Comparison of ENCODE assay signal across 13 mouse cellular contexts in genomic region chr7:124319451-124319850, GRCm38 (mm10).
A peak's percentile ranks its signal among the peaks of the same experiment; 100 is the strongest.
DNase-seq lines count a peak whose midpoint lies in the region; ATAC-seq lines count a peak whose summit lies in the region.
"Had no signal": no experiment of that assay in that cellular context is flagged by ENCODE, and none has a peak within 500 bp of the region (broad histone marks: within the 10 kb centered on the region; RNA-seq: fewer than 3 reads in every experiment).

No protein-coding gene starts in this region.

- H3K27me3 ChIP-seq in forebrain, embryonic 14.5 days (replicated peaks; ENCODE audit: control insufficient read depth, insufficient read depth, low read length): no peaks in the 10 kb centered on the region
- H3K27me3 ChIP-seq in forebrain, embryonic 12.5 days: no peaks in the 10 kb centered on the region
- H3K27me3 ChIP-seq in heart, embryonic 12.5 days (replicated peaks): no peaks in the 10 kb centered on the region
- H3K27me3 ChIP-seq: liver, embryonic 13.5 days; megakaryocyte, embryonic 14.5 days; neural tube, embryonic 15.5 days had no signal

- WGBS in forebrain, embryonic 14.5 days: 77% methylated on average over 4 of the region's 4 CpGs
- 89% methylated on average over 4 of the region's 4 CpGs for WGBS in forebrain, embryonic 12.5 days
- 86% methylated on average over 4 of the region's 4 CpGs for WGBS in heart, embryonic 12.5 days

- no peak overlapping the region for H3K4me3 ChIP-seq in forebrain, embryonic 14.5 days (ENCODE audit: low read depth, low read length)
- H3K4me3 ChIP-seq in forebrain, embryonic 12.5 days (replicated peaks): no peak overlapping the region
- H3K4me3 ChIP-seq in heart, embryonic 12.5 days: no peak overlapping the region
- H3K4me3 ChIP-seq: liver, embryonic 13.5 days; megakaryocyte, embryonic 14.5 days; neural tube, embryonic 15.5 days had no signal

- no peaks in the 10 kb centered on the region for H3K4me1 ChIP-seq in forebrain, embryonic 14.5 days (ENCODE audit: control insufficient read depth, insufficient read depth, low read length)
- H3K4me1 ChIP-seq in forebrain, embryonic 12.5 days: no peaks in the 10 kb centered on the region
- H3K4me1 ChIP-seq in heart, embryonic 12.5 days (replicated peaks): no peaks in the 10 kb centered on the region
- H3K4me1 ChIP-seq: liver, embryonic 13.5 days; megakaryocyte, embryonic 14.5 days; neural tube, embryonic 15.5 days had no signal

- intact Hi-C loops in left cerebral cortex, postnatal 36 days (cut with DNase I): no loop called here

- H3K27ac ChIP-seq in forebrain, embryonic 14.5 days (ENCODE audit: low read depth, low read length): peak overlapping the region; percentile 18; the same call in 1 of the 2 replicates
- no peak overlapping the region for H3K27ac ChIP-seq in forebrain, embryonic 12.5 days
- no peak overlapping the region for H3K27ac ChIP-seq in heart, embryonic 12.5 days (ENCODE audit: poor library complexity, severe bottlenecking)
- H3K27ac ChIP-seq: liver, embryonic 13.5 days; neural tube, embryonic 15.5 days had no signal

- no peak for ATAC-seq in forebrain, embryonic 14.5 days
- no peak for ATAC-seq in forebrain, embryonic 12.5 days (ENCODE audit: low FRiP score)
- no peak for ATAC-seq in heart, embryonic 12.5 days (ENCODE audit: insufficient number of reproducible peaks, low FRiP score)
- ATAC-seq in CD4-positive, CD25-positive, alpha-beta regulatory T cell, adult 4 months: no peak

- no peaks in the 10 kb centered on the region for H3K9me3 ChIP-seq in forebrain, embryonic 14.5 days (replicated peaks; ENCODE audit: control insufficient read depth, low read length)
- no peaks in the 10 kb centered on the region for H3K9me3 ChIP-seq in forebrain, embryonic 12.5 days
- H3K9me3 ChIP-seq in heart, embryonic 12.5 days (replicated peaks): no peaks in the 10 kb centered on the region
- H3K9me3 ChIP-seq: liver, embryonic 13.5 days; neural tube, embryonic 15.5 days had no signal

- no peak overlapping the region for H3K4me2 ChIP-seq in forebrain, embryonic 14.5 days (ENCODE audit: low read length)
- no peak overlapping the region for H3K4me2 ChIP-seq in forebrain, embryonic 12.5 days
- H3K4me2 ChIP-seq in heart, embryonic 12.5 days: no peak overlapping the region
- H3K4me2 ChIP-seq: liver, embryonic 13.5 days; neural tube, embryonic 15.5 days had no signal

- peak; percentile 55 for DNase-seq in forebrain, embryonic 14.5 days (ENCODE audit: low spot score)
- DNase-seq in cerebellum, adult 9-10 months: peak; percentile 54
- peak; percentile 70 to 85 for DNase-seq in layer of hippocampus, adult 18-20 months (ENCODE audit: low spot score in 2 of 2)
- peak; percentile 41 to 51 for DNase-seq in left cerebral cortex, postnatal 36 days (ENCODE audit: low spot score in 2 of 2)
- no peak for DNase-seq in spleen, postnatal 14 days (ENCODE audit: low spot score in 2 of 2)
- DNase-seq: adrenal gland, postnatal 10 days; embryo, embryonic 11 days; liver, embryonic 13.5 days had no signal

- no peak overlapping the region for H3K9ac ChIP-seq in forebrain, embryonic 14.5 days (ENCODE audit: low read length)
- no peak overlapping the region for H3K9ac ChIP-seq in forebrain, embryonic 12.5 days
- no peak overlapping the region for H3K9ac ChIP-seq in heart, embryonic 12.5 days
- H3K9ac ChIP-seq: liver, embryonic 13.5 days; neural tube, embryonic 15.5 days had no signal

- H3K36me3 ChIP-seq in forebrain, embryonic 14.5 days (ENCODE audit: control insufficient read depth, insufficient read depth, low read length): no peaks in the 10 kb centered on the region
- no peaks in the 10 kb centered on the region for H3K36me3 ChIP-seq in forebrain, embryonic 12.5 days (replicated peaks)
- no peaks in the 10 kb centered on the region for H3K36me3 ChIP-seq in heart, embryonic 12.5 days
- H3K36me3 ChIP-seq: liver, embryonic 13.5 days; neural tube, embryonic 15.5 days had no signal

Comparison
In these comparisons a context has a peak if more than half of its experiments do, and no peak if none do; other contexts are left out.
1. DNase-seq: peak in forebrain, embryonic 14.5 days (single experiment), cerebellum, adult 9-10 months (single experiment), layer of hippocampus, adult 18-20 months (2 of 2) and left cerebral cortex, postnatal 36 days (2 of 2); none in spleen, postnatal 14 days (0 of 2).